8 mouse cellular contexts compared by ENCODE assay signal in the genomic region with DNA sequence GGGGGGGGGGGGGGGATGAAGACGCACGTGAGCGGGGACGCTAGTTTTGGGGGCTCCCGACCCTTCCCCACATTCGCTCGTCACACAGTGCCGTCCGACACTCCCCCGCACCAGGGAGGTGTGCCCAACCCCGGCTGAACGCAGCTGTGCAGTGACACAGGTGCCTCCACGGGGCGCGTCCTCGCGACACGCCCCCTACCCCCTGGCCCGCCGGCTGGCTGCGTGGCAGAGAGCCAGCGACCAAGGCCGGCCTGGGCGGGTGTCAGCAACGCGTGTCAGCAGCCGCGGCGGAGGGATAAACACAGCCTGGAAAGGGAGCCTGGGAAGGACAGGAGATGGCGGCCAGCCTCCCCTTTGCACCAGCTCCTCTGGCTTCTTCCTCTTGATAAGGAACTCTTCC. TPM values are rescaled to one million over a fixed set of nuclear protein-coding genes. Genes with fewer than 3 reads are reported as not detected.
A peak's percentile ranks its signal among the peaks of the same experiment; 100 is the strongest.
DNase-seq lines count a peak whose midpoint lies in the region; ATAC-seq lines count a peak whose summit lies in the region.

No protein-coding gene starts in this region.

- peak overlapping the region; percentile 46 for H3K4me3 ChIP-seq in erythroblast, embryonic 14.5 days (replicated peaks)
- peak overlapping the region; percentile 82 for H3K4me3 ChIP-seq in heart, embryonic 11.5 days (ENCODE audit: low read depth, low read length)
- peak overlapping the region; percentile 46 for H3K4me3 ChIP-seq in limb, embryonic 12.5 days (replicated peaks)

- peak overlapping the region; percentile 94 for H3K9ac ChIP-seq in heart, embryonic 11.5 days (ENCODE audit: low read depth, low read length)
- H3K9ac ChIP-seq in limb, embryonic 12.5 days (replicated peaks), result no peak overlapping the region; the same call in 1 of the 2 replicates

- peaks cover 24% of the 10 kb centered on the region for H3K4me1 ChIP-seq in erythroblast, embryonic 14.5 days (ENCODE audit: control insufficient read depth)
- peaks cover 66% of the 10 kb centered on the region for H3K4me1 ChIP-seq in heart, embryonic 11.5 days (ENCODE audit: control insufficient read depth, insufficient read depth, low read length)
- peaks cover 66% of the 10 kb centered on the region for H3K4me1 ChIP-seq in limb, embryonic 12.5 days (replicated peaks)

- no peak for ATAC-seq in erythroblast, adult 5-6 weeks (replicated peaks; ENCODE audit: low FRiP score, poor library complexity, severe bottlenecking)
- ATAC-seq in heart, embryonic 11.5 days (replicated peaks; ENCODE audit: insufficient number of reproducible peaks, low FRiP score, low TSS enrichment), result peak; percentile 13; the same call in 1 of the 2 replicates
- ATAC-seq in limb, embryonic 12.5 days (ENCODE audit: insufficient number of reproducible peaks, insufficient read depth, low FRiP score, low TSS enrichment, low read depth), result no peak
- no peak for ATAC-seq in erythroid progenitor cell, adult 5-6 weeks (replicated peaks; ENCODE audit: low FRiP score, poor library complexity, severe bottlenecking)

- peak overlapping the region; percentile 98 for H3K27ac ChIP-seq in heart, embryonic 11.5 days (ENCODE audit: low read depth, low read length)
- H3K27ac ChIP-seq in limb, embryonic 12.5 days, result no peak overlapping the region

- DNase-seq in adrenal gland, postnatal 10 days, result peak; percentile 73
- DNase-seq in neural tube, embryonic 10.5 days (ENCODE audit: extremely low spot score, low spot score), result peak; percentile 34
- DNase-seq in spleen, adult 12 weeks (ENCODE audit: low spot score), result no peak

- H3K36me3 ChIP-seq in erythroblast, embryonic 14.5 days (ENCODE audit: control insufficient read depth), result no peaks in the 10 kb centered on the region
- no peaks in the 10 kb centered on the region for H3K36me3 ChIP-seq in heart, embryonic 11.5 days (ENCODE audit: control insufficient read depth, insufficient read depth, low read length)
- no peaks in the 10 kb centered on the region for H3K36me3 ChIP-seq in limb, embryonic 12.5 days

- peaks cover 75% of the 10 kb centered on the region for H3K27me3 ChIP-seq in erythroblast, embryonic 14.5 days (ENCODE audit: control insufficient read depth)
- H3K27me3 ChIP-seq in heart, embryonic 11.5 days (ENCODE audit: control insufficient read depth, insufficient read depth, low read length), result peaks cover 7% of the 10 kb centered on the region
- peaks cover 81% of the 10 kb centered on the region for H3K27me3 ChIP-seq in limb, embryonic 12.5 days

- H3K4me2 ChIP-seq in heart, embryonic 11.5 days, result peak overlapping the region; percentile 92
- peak overlapping the region; percentile 93 for H3K4me2 ChIP-seq in limb, embryonic 12.5 days

- WGBS in heart, embryonic 11.5 days (ENCODE audit: insufficient replicate concordance), result under 1% methylated on average over 29 of the region's 30 CpGs
- under 1% methylated on average over 30 of the region's 30 CpGs for WGBS in limb, embryonic 12.5 days

- no peaks in the 10 kb centered on the region for H3K9me3 ChIP-seq in erythroblast, embryonic 14.5 days (ENCODE audit: control insufficient read depth, low read length)
- no peaks in the 10 kb centered on the region for H3K9me3 ChIP-seq in heart, embryonic 11.5 days (replicated peaks; ENCODE audit: control insufficient read depth, low read length)
- no peaks in the 10 kb centered on the region for H3K9me3 ChIP-seq in limb, embryonic 12.5 days

RNA-seq across cellular contexts. Expression of gene Kcnh2, which starts 2.9 kb away (rescaled TPM):
- 0.08 TPM in 1 of 2 replicates, not detected in the other for polyA plus RNA-seq in erythroblast, embryonic 14.5 days (2012)
- not detected in 2 replicates for total RNA-seq in erythroblast, adult 5-6 weeks (2015; ENCODE audit: low replicate concordance)
- 0.14 TPM in 1 of 2 replicates, not detected in the other for total RNA-seq in erythroblast, adult 5-6 weeks (2017; ENCODE audit: low replicate concordance)
- total RNA-seq in adrenal gland, postnatal 10 days (2021), result 10 to 100 TPM; 12.8 to 23.1 TPM
- polyA plus RNA-seq in heart, embryonic 11.5 days (2014; fragmentation: Nextera tagmentation; extraction: Ambion mirVana), result 19.4 and 20.8 TPM in 2 replicates
- 4.9 and 5.4 TPM in 2 replicates for polyA plus RNA-seq in limb, embryonic 12.5 days (2016; fragmentation: Nextera tagmentation; extraction: Ambion mirVana)
- total RNA-seq in erythroid progenitor cell, adult 5-6 weeks (2015; ENCODE audit: low replicate concordance), result not detected in 2 replicates
- total RNA-seq in erythroid progenitor cell, adult 5-6 weeks (2017; ENCODE audit: low replicate concordance), result not detected in 2 replicates

RNA-seq across cellular contexts. Expression of gene Nos3, which starts 16.1 kb away (rescaled TPM):
- polyA plus RNA-seq in erythroblast, embryonic 14.5 days (2012), result 0.02 and 0.03 TPM in 2 replicates
- total RNA-seq in erythroblast, adult 5-6 weeks (2015; ENCODE audit: low replicate concordance), result not detected in 2 replicates
- total RNA-seq in erythroblast, adult 5-6 weeks (2017; ENCODE audit: low replicate concordance), result not detected in 2 replicates
- total RNA-seq in adrenal gland, postnatal 10 days (2021), result 10 to 100 TPM; 16.3 to 16.6 TPM
- polyA plus RNA-seq in heart, embryonic 11.5 days (2014; fragmentation: Nextera tagmentation; extraction: Ambion mirVana), result 21.5 and 30.4 TPM in 2 replicates
- polyA plus RNA-seq in limb, embryonic 12.5 days (2016; fragmentation: Nextera tagmentation; extraction: Ambion mirVana), result 5.2 and 6.1 TPM in 2 replicates
- not detected in 2 replicates for total RNA-seq in erythroid progenitor cell, adult 5-6 weeks (2015; ENCODE audit: low replicate concordance)
- total RNA-seq in erythroid progenitor cell, adult 5-6 weeks (2017; ENCODE audit: low replicate concordance), result not detected in 2 replicates

RNA-seq across cellular contexts. Expression of gene Atg9b, which starts 43.4 kb away (rescaled TPM):
- 0.02 and 0.05 TPM in 2 replicates for polyA plus RNA-seq in erythroblast, embryonic 14.5 days (2012)
- not detected in 2 replicates for total RNA-seq in erythroblast, adult 5-6 weeks (2015; ENCODE audit: low replicate concordance)
- total RNA-seq in erythroblast, adult 5-6 weeks (2017; ENCODE audit: low replicate concordance), result not detected in 2 replicates
- total RNA-seq in adrenal gland, postnatal 10 days (2021), result under 1 TPM; 0.60 to 0.67 TPM
- 0.49 and 1.5 TPM in 2 replicates for polyA plus RNA-seq in heart, embryonic 11.5 days (2014; fragmentation: Nextera tagmentation; extraction: Ambion mirVana)
- 0.46 and 0.47 TPM in 2 replicates for polyA plus RNA-seq in limb, embryonic 12.5 days (2016; fragmentation: Nextera tagmentation; extraction: Ambion mirVana)
- not detected in 2 replicates for total RNA-seq in erythroid progenitor cell, adult 5-6 weeks (2015; ENCODE audit: low replicate concordance)
- not detected in 2 replicates for total RNA-seq in erythroid progenitor cell, adult 5-6 weeks (2017; ENCODE audit: low replicate concordance)

RNA-seq across cellular contexts. Expression of gene Abcb8, which starts 44.9 kb away (rescaled TPM):
- polyA plus RNA-seq in erythroblast, embryonic 14.5 days (2012), result 1.7 and 2.2 TPM in 2 replicates
- total RNA-seq in erythroblast, adult 5-6 weeks (2015; ENCODE audit: low replicate concordance), result 11.3 and 22.7 TPM in 2 replicates
- 2.9 and 5.5 TPM in 2 replicates for total RNA-seq in erythroblast, adult 5-6 weeks (2017; ENCODE audit: low replicate concordance)
- 100 to 1,000 TPM in 1 of 2 experiments, 10 to 100 TPM in 1; 93.7 to 116 TPM for total RNA-seq in adrenal gland, postnatal 10 days (2021)
- 44.6 and 53.1 TPM in 2 replicates for polyA plus RNA-seq in heart, embryonic 11.5 days (2014; fragmentation: Nextera tagmentation; extraction: Ambion mirVana)
- 41.6 and 42.9 TPM in 2 replicates for polyA plus RNA-seq in limb, embryonic 12.5 days (2016; fragmentation: Nextera tagmentation; extraction: Ambion mirVana)
- 11.9 TPM in 1 of 2 replicates, not detected in the other for total RNA-seq in erythroid progenitor cell, adult 5-6 weeks (2015; ENCODE audit: low replicate concordance)
- total RNA-seq in erythroid progenitor cell, adult 5-6 weeks (2017; ENCODE audit: low replicate concordance), result 1.7 and 8.0 TPM in 2 replicates

Comparison
In these comparisons a context has a peak if more than half of its experiments do, and no peak if none do; other contexts are left out.
1. RNA of gene Kcnh2, which starts 2.9 kb away (total RNA-seq): 12.8 to 23.1 TPM in adrenal gland, postnatal 10 days; 0.14 TPM in erythroblast, adult 5-6 weeks and not detected in erythroid progenitor cell, adult 5-6 weeks; every median in the first group is over 10 times any median in the second.
2. RNA of gene Nos3, which starts 16.1 kb away (total RNA-seq): 16.3 to 16.6 TPM in adrenal gland, postnatal 10 days; not detected in erythroblast, adult 5-6 weeks and not detected in erythroid progenitor cell, adult 5-6 weeks; every median in the first group is over 10 times any median in the second.
3. Peak in every context shown above with its lines, with median percentiles within 50 percentile points of each other: H3K4me3 ChIP-seq.